Mouse (Mus musculus): ENCODE data around the gene Serpina1b.

- no peak for TF ChIP-seq POLR2A (IDR thresholded peaks at IDR 0.05; ENCODE audit: borderline replicate concordance, low read depth, low read length)
- no peak for TF ChIP-seq CTCF (IDR thresholded peaks at IDR 0.05; ENCODE audit: low read depth, low read length)
Measured at GRCm38 (mm10) chr12:103686050-103686449, 144.1 kb downstream of the Serpina1b start.

Measured in bone marrow macrophage, adult 2 months (primary cell).